Mouse (Mus musculus) limb, embryonic 14.5 days (tissue): ENCODE results near the gene Otx1. TPM values are rescaled to one million over a fixed set of nuclear protein-coding genes. Genes with fewer than 3 reads are reported as not detected.

ENCODE experiments used
- ATAC-seq: fragments of 200-750 bp; cut with Nextera tagmentation; 2 replicates; pipeline ENCODE4 v1.8.0; 2017; ENCODE audit warnings: low read depth, moderate number of reproducible peaks, moderate TSS enrichment; ENCODE audit not compliant: low FRiP score
- DNase-seq: peaks from one replicate; pipeline ENCODE4 v3.0.0-alpha.2; 2015; ENCODE audit warnings: low spot score
- H3K27ac ChIP-seq: fragments of 300-500 bp; sonication (generic); replicated peaks from 2 replicates; pipeline ENCODE4 v1.5.1; 2014; ENCODE audit warnings: low read depth, mild to moderate bottlenecking, low read length, moderate library complexity, mixed read lengths
- H3K27me3 ChIP-seq: fragments of 300-500 bp; sonication (generic); 2 replicates; pipeline ENCODE4 v1.6.1; 2014; ENCODE audit warnings: low read length, mixed read lengths; ENCODE audit not compliant: control insufficient read depth, insufficient read depth
- H3K36me3 ChIP-seq: fragments of 300-500 bp; sonication (generic); 2 replicates; pipeline ENCODE4 v1.6.1; 2014; ENCODE audit warnings: mild to moderate bottlenecking, low read length, moderate library complexity, mixed read lengths; ENCODE audit not compliant: control insufficient read depth, insufficient read depth
- H3K4me1 ChIP-seq: fragments of 300-500 bp; sonication (generic); 2 replicates; pipeline ENCODE4 v1.6.1; 2014; ENCODE audit warnings: antibody characterized with exemption, low read length, mixed read lengths; ENCODE audit not compliant: control insufficient read depth, insufficient read depth
- H3K4me2 ChIP-seq: fragments of 300-500 bp; sonication (generic); replicated peaks from 2 replicates; pipeline ENCODE4 v1.6.1; 2014; ENCODE audit warnings: low read depth, mild to moderate bottlenecking, low read length, moderate library complexity; ENCODE audit not compliant: severe bottlenecking
- H3K4me3 ChIP-seq: fragments of 300-500 bp; sonication (generic); replicated peaks from 2 replicates; pipeline ENCODE4 v1.5.1; 2014; ENCODE audit warnings: low read length
- H3K9ac ChIP-seq: fragments of 300-500 bp; sonication (generic); 2 replicates; pipeline ENCODE4 v1.6.1; 2014; ENCODE audit warnings: mild to moderate bottlenecking, low read depth, low read length, moderate library complexity; ENCODE audit not compliant: severe bottlenecking
- H3K9me3 ChIP-seq: fragments of 300-500 bp; sonication (generic); 2 replicates; pipeline ENCODE4 v1.6.1; 2016; ENCODE audit warnings: low read length; ENCODE audit not compliant: control insufficient read depth
- POLR2A ChIP-seq: fragments of 200-500 bp; IDR thresholded peaks from 2 replicates; pipeline ENCODE4 v1.8.0; 2012; ENCODE audit warnings: inconsistent platforms, mild to moderate bottlenecking, moderate library complexity, borderline replicate concordance; ENCODE audit not compliant: insufficient read depth, insufficient read length; ENCODE audit errors: extremely low read depth
- WGBS: fragments of 180-500 bp; shearing (Covaris S2); extraction: QIAGEN DNeasy Blood & Tissue Kit; methylation state at CpG from one replicate; pipeline ENCODE4 v1.1.7; 2014; 5-methylcytosine and 5-hydroxymethylcytosine counted together
- polyA plus RNA-seq, 2 experiments: library from polyadenylated mRNA; depleted of rRNA in 1 of 2; stranded (reverse) in 1 of 2; unstranded in 1 of 2; fragments of >200 nt; fragmentation: Nextera tagmentation in 1 of 2; extraction: Ambion mirVana in 1 of 2; gene quantifications; 2 replicates each; pipeline versions ENCODE4 v1.2.1 to v1.2.3; 2012 to 2014

The Otx1 gene
- polyA plus RNA-seq, 2 experiments = 2.2 to 3.3 TPM

DNA sequence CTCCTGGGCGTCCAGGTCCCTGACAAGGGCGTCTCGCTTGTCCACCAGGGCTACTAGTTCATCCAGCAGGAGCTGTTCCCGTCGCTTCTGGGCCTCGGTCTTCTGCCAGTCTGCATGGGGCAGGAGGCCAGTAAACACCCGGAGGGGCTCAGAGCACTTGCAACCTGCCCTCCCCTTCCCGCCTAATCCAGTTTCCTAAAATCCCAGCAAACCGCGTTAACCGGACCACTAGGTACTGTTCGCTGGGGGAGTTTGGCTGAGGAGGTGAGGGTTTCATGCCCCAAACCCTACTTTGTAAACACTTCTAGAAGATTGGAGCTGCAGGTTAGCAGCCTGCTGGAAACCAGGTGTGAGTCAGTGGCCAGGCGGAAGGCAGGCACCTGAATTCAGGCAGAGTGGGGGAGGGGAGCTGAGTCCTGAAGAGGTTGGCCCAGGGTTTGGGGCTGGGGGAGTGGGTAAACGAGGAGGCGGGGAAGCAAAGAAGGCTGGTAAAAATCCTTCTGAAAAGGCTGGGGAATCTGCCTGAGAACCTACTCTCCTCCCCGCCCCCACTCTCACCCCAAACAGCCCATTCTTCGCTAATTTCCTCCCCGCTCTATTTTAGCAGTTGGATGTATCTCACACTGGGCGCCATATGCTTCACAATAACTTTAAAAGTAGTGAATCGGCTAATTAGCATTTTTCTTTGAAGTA lies 4.5 kb upstream of the Otx1 start:
- 10% methylated on average over 20 of the region's 20 CpGs for WGBS
- peaks cover 2% of the 10 kb centered on the region; the same call in 1 of the 2 replicates for H3K36me3 ChIP-seq
- peaks cover 6% of the 10 kb centered on the region; the same call in 1 of the 2 replicates for H3K4me1 ChIP-seq
- DNase-seq (no peak), ATAC-seq (no peak)
- H3K4me3 ChIP-seq = no peak overlapping the region
- no peaks in the 10 kb centered on the region for H3K9me3 ChIP-seq
- no peak overlapping the region for H3K27ac ChIP-seq
- H3K27me3 ChIP-seq = peaks cover 68% of the 10 kb centered on the region
- TF ChIP-seq POLR2A = no peak
- no peak overlapping the region for H3K9ac ChIP-seq
- H3K4me2 ChIP-seq = no peak overlapping the region; the same call in 1 of the 2 replicates

DNA sequence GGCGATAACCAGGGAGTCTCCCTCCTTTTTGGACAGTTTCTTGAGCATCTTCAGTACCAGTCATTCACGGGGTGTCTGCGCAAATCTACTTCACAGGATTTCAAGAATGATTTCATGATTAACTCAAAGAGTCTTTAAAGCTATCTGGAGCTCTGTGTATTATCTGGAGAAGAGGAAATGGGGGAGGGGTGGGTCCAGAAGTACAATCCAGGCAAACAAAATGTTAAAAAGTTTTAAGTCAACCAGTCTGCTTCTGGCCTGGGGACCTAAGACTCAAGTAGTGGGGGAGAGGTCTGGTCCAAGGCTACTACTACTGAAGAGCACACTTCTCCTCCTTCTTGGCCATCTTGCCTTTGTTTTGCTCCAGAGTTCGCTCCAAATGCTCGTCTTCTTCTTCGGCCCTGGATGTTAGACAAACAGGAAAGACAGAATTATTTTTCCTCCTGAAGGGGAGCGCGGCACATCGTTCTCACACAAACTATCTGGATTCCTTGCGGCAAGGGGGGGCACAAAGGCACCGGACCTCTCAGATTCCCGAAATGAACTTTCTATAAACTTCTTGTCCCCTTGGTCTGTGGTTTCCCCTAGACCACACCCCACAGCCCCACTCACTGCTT lies 3.9 kb upstream of the Otx1 start:
- Histone ChIP-seq H3K4me2 (no peak overlapping the region), H3K4me1 (peaks cover 10% of the 10 kb centered on the region; the same call in 1 of the 2 replicates), H3K9me3 (no peaks in the 10 kb centered on the region), H3K4me3 (no peak overlapping the region), H3K27ac (no peak overlapping the region), H3K36me3 (peaks cover 2% of the 10 kb centered on the region; the same call in 1 of the 2 replicates), H3K27me3 (peaks cover 72% of the 10 kb centered on the region), H3K9ac (no peak overlapping the region)
- ATAC-seq (no peak), DNase-seq (no peak)
- 27% methylated on average over 12 of the region's 12 CpGs for WGBS
- no peak for TF ChIP-seq POLR2A

DNA sequence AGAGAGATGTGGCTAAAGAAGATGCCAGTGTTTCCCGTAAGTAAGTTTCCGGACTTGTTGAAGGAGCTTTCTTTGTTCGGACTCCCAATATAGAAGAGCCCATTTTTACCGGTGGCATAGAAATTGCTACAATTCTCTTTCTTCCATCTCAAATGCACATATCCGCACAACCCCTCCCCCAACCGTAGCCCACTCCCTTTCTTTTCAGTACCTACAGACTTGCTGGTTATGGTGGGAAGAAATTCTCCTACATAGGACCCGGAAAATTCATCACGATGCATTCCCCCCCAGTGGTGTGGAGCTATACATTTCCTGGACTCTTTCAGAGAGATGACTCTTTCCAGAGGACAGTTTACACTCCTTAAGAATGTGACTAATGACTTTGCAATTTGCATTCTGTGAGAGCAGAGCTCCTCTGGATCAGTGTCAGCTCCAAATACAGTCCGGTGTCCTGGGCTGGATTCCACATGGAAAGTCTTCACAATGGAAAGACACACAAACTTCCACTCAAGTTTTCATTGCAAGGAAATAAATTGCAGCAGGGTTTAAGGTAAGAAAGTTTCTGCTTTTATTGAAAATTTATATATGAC lies 2.7 kb upstream of the Otx1 start:
- Histone ChIP-seq H3K27me3 (peaks cover 83% of the 10 kb centered on the region), H3K36me3 (peaks cover 2% of the 10 kb centered on the region; the same call in 1 of the 2 replicates), H3K4me1 (peaks cover 14% of the 10 kb centered on the region), H3K4me2 (no peak overlapping the region), H3K4me3 (no peak overlapping the region), H3K27ac (no peak overlapping the region), H3K9ac (no peak overlapping the region), H3K9me3 (no peaks in the 10 kb centered on the region)
- DNase-seq (no peak), ATAC-seq (no peak)
- no peak for TF ChIP-seq POLR2A
- 21% methylated on average over 9 of the region's 9 CpGs for WGBS

DNA sequence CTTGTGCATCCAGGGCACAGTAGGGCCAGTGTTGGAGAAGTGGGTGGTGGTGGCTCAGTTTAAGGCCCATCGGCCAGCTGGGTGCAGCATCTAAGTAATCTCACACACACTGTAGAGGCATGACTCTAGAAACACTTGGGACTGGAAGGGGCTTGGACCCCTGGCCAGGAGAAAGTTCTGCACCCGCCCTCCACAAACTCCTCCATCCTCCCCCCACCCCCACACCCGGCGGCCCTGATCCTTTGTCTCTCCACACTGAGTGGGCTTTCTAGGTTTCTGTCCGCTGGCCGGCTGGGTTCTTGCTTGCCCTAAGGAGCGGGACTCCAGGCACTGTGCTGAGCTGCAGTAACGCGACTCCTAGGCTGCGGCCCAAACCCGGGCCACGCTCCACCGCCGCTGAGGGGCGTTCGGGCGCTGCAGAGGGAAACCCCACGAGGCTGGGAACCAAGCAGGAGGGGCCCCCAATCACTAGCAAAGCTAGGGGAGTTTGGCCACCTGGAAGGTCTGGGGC lies 1.7 kb upstream of the Otx1 start:
- H3K9me3 ChIP-seq = no peaks in the 10 kb centered on the region
- H3K4me2 ChIP-seq = no peak overlapping the region
- no peak overlapping the region for H3K27ac ChIP-seq
- WGBS = 1% methylated on average over 17 of the region's 18 CpGs
- no peak overlapping the region for H3K9ac ChIP-seq
- H3K36me3 ChIP-seq = peaks cover 2% of the 10 kb centered on the region; the same call in 1 of the 2 replicates
- peaks cover 14% of the 10 kb centered on the region for H3K4me1 ChIP-seq
- DNase-seq = no peak
- ATAC-seq = no peak
- H3K4me3 ChIP-seq = peak overlapping the region; percentile 13
- peaks cover 89% of the 10 kb centered on the region for H3K27me3 ChIP-seq
- no peak for TF ChIP-seq POLR2A

DNA sequence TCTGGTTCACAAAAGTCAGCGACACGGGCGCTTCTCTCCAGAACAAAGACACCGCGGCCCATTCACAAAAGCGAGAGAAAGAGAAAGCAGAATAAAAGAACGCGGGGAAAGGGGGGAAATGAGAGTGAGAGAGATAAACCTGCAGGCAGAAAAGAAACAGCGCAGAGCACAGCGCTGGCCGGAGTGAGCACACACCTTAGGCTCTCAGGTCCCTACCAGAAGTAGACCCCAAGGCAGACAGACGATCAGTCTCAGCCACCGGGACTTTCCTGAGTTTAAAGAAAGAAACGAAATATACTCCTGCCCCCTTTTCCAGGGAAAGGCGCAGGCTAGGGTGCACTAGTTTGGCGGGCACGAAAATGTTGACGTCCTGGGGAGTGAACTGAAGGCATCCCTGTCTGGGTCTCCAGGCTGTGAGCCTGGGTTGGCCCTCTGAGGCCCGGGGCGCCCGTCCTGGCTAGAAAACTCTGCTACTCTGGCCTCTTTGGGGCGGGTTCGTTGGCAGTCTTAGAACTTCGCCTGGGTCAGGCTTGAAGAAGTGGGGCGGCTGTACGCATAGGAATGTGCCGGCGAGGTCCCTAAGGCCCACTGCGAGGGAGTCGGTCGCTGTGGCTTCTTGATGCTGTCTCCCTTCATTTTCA lies 764 bp upstream of the Otx1 start:
- H3K9me3 ChIP-seq = no peaks in the 10 kb centered on the region
- H3K27ac ChIP-seq = no peak overlapping the region
- H3K4me2 ChIP-seq = peak overlapping the region; percentile 94; the same call in 1 of the 2 replicates
- TF ChIP-seq POLR2A = no peak
- peaks cover 14% of the 10 kb centered on the region for H3K4me1 ChIP-seq
- peak overlapping the region; percentile 54; the same call in 1 of the 2 replicates for H3K4me3 ChIP-seq
- ATAC-seq (no peak), DNase-seq (no peak)
- peaks cover 94% of the 10 kb centered on the region for H3K27me3 ChIP-seq
- WGBS = 0% methylated on average over 31 of the region's 31 CpGs
- H3K9ac ChIP-seq = 0 out of 2 replicates have a peak overlapping the region, but pooled peaks have one; percentile 3
- H3K36me3 ChIP-seq = peaks cover 2% of the 10 kb centered on the region; the same call in 1 of the 2 replicates
